Mouse (Mus musculus) olfactory bulb, adult 2 months (tissue): ENCODE data around the gene Stxbp6.

ENCODE experiments used
- CTCF ChIP-seq: fragments of 200-500 bp; IDR thresholded peaks from 2 replicates; pipeline ENCODE4 v1.5.1; 2012; ENCODE audit warnings: low read depth, mild to moderate bottlenecking, low read length, moderate library complexity; ENCODE audit not compliant: insufficient read depth
- POLR2A ChIP-seq: fragments of 200-500 bp; IDR thresholded peaks from 2 replicates; pipeline ENCODE4 v1.6.1; 2012; ENCODE audit warnings: mild to moderate bottlenecking, low read depth, low read length, moderate library complexity; ENCODE audit not compliant: insufficient read depth

DNA sequence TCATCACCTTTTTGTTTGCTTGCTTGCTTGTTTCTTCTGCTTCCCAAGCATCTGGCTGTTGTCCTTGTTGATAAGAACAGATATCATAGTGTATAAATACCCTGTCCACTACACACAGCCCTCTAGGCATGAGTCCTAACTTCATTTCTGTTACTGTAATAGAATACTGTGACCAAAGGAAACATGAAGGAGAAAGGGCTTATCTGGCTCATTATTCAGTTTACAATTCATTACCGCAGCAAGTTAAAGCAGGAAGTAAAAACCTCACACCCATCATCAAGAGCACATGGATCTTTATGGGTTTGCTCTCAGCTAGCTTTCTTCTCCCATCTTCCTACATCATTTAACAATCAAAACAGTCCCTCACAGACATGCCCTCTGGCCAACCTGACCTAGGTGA, 72.5 kb downstream of the Stxbp6 start:
- TF ChIP-seq CTCF: no peak
- TF ChIP-seq POLR2A: no peak
